Mouse (Mus musculus) kidney, adult 18-20 months (tissue): ENCODE measurements at regions not wholly inside any gene's neighbourhood (a gene's known extent, or its start where the extent isn't known, plus 50 kb on each side); places are given as distances from the start of the nearest gene placed in this dataset.

Experiments used
- DNase-seq: peaks from one replicate; pipeline ENCODE4 v3.0.0; 2021

- no peak for DNase-seq
Measured at GRCm38 (mm10) chr2:128444599-128445011, 146.4 kb upstream of the Spdye4c start.

GRCm38 (mm10) chr2:128445443-128445842, 145.6 kb upstream of the Spdye4c start:
- DNase-seq, result no peak

- no peak for DNase-seq
Measured at GRCm38 (mm10) chr2:128449294-128449693, 141.7 kb upstream of the Spdye4c start.

GRCm38 (mm10) chr2:128450045-128450444, 141.0 kb upstream of the Spdye4c start:
- DNase-seq, result no peak

- DNase-seq, result no peak
Measured at GRCm38 (mm10) chr2:128451554-128452239, 139.3 kb upstream of the Spdye4c start.

- no peak for DNase-seq
Measured at GRCm38 (mm10) chr2:128452582-128452981, 138.4 kb upstream of the Spdye4c start.

GRCm38 (mm10) chr2:128454509-128454908, 136.5 kb upstream of the Spdye4c start:
- DNase-seq, result no peak

GRCm38 (mm10) chr2:128457591-128458209, 133.3 kb upstream of the Spdye4c start:
- no peak for DNase-seq

GRCm38 (mm10) chr2:128465214-128465984, 125.6 kb upstream of the Spdye4c start:
- no peak for DNase-seq

- no peak for DNase-seq
Measured at GRCm38 (mm10) chr2:128467490-128468245, 123.3 kb upstream of the Spdye4c start.

- DNase-seq, result no peak
Measured at GRCm38 (mm10) chr2:128468323-128468722, 122.7 kb upstream of the Spdye4c start.

GRCm38 (mm10) chr2:128470351-128470750, 120.7 kb upstream of the Spdye4c start:
- DNase-seq, result no peak

GRCm38 (mm10) chr2:128473241-128473954, 117.6 kb upstream of the Spdye4c start:
- DNase-seq, result no peak

- DNase-seq, result no peak
Measured at GRCm38 (mm10) chr2:128473997-128474396, 117.0 kb upstream of the Spdye4c start.

- no peak for DNase-seq
Measured at GRCm38 (mm10) chr2:128477242-128477641, 113.8 kb upstream of the Spdye4c start.

- DNase-seq, result no peak
Measured at GRCm38 (mm10) chr2:128491217-128491877, 99.7 kb upstream of the Spdye4c start.

GRCm38 (mm10) chr2:128493871-128494270, 97.1 kb upstream of the Spdye4c start:
- no peak for DNase-seq

GRCm38 (mm10) chr2:128497891-128498290, 93.1 kb upstream of the Spdye4c start:
- no peak for DNase-seq

- DNase-seq, result no peak
Measured at GRCm38 (mm10) chr2:128498611-128499010, 92.4 kb upstream of the Spdye4c start.

- DNase-seq, result no peak
Measured at GRCm38 (mm10) chr2:128499575-128500184, 91.3 kb upstream of the Spdye4c start.

GRCm38 (mm10) chr2:128502676-128503075, 88.3 kb upstream of the Spdye4c start:
- no peak for DNase-seq
